Mouse (Mus musculus): ENCODE measurements around the gene Gm49403.
"Not testable (repeated sequence)": the region's sequence is repeated elsewhere in the genome, so short reads cannot be mapped to it uniquely, and the experiment has no call there.

The Gm49403 gene

GRCm38 (mm10) chr19:8883616-8884015 lies at the start of gene Gm49403, which contains the start of gene Lbhd1:
Gm49403 (plus strand) TSS chr19:8883930.
Lbhd1 (plus strand) TSS chr19:8883732.
- DNase-seq: no peak

DNA sequence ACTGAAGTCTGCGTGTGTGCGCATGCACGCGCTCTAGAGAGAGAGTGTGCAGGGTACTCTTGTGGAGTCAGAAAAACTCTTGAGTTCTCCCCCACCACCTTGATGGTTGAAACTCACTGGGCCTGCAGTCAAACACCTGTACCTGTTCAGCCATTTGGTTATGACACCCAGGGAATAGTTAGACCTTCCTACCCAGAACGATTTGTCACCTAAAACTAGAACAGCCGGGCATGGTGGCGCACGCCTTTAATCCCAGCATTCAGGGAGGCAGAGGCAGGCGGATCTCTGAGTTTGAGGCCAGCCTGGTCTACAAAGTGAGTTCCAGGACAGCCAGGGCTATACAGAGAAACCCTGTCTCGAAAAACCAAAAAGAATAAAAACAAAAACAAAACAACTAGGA lies 47.4 kb upstream of the Gm49403 start:
- not testable (repeated sequence) for DNase-seq

DNA sequence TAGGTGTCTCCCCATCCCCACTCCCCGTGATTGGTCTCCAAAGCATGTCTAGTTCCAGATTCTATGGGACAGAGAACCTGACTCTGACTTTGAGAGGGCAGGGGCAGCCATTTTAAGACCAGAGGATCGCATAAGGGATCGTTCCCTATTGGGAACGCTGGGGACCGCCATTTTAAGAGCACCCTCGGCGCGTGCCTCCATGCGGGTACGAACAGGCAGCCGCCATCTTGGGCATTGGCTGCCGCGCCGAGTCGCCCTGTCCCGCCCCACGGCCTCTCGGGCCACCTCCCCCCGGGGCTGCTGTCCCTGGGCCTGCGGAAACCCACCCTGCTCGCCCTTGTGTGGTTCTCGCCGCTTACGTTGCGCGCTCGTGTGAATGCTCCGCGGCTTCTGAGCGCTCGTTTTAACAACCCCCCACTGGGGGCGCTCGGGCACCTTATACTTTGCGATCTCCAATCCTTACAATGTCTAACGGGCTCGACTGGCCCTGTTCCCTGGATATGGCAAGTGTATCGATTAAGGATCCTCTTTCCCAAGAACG lies 46.4 kb upstream of the Gm49403 start, which contains the start of gene Bscl2:
Bscl2 (plus strand) TSS at position 217 of the 541 bp plus-strand sequence.
- peak; percentile 90 for DNase-seq

GRCm38 (mm10) chr19:8838041-8838730 lies 45.5 kb upstream of the Gm49403 start:
- peak; percentile 79 for DNase-seq

- no peak for DNase-seq
These were observed 44.4 kb upstream of the Gm49403 start, which contains the start of gene Gng3 for GRCm38 (mm10) chr19:8839103-8839907. Gng3 (minus strand) TSS chr19:8839194.

GRCm38 (mm10) chr19:8839908-8840791 lies 43.6 kb upstream of the Gm49403 start:
- DNase-seq: peak; percentile 89

- DNase-seq: no peak
These were observed 42.7 kb upstream of the Gm49403 start for GRCm38 (mm10) chr19:8841012-8841411.

DNA sequence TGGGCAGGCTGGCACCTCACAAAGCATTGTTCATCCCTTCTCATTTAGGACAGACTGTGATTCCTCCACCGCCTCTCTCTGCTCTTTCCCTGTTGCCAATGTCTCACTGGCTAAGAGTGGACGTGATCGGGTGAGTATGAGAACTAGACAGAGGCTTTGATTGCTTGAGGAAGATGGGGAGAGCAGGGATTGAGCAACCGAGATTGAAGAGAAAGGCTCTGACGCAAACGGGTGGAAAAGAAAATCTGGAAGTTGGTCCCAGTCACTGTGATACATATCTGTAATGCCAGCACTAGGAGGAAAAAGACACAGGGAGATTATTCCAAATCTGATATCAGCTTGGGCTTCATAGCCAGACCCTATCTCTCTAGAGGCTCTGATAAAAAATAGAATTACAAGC lies 40.8 kb upstream of the Gm49403 start:
- no peak for DNase-seq

DNA sequence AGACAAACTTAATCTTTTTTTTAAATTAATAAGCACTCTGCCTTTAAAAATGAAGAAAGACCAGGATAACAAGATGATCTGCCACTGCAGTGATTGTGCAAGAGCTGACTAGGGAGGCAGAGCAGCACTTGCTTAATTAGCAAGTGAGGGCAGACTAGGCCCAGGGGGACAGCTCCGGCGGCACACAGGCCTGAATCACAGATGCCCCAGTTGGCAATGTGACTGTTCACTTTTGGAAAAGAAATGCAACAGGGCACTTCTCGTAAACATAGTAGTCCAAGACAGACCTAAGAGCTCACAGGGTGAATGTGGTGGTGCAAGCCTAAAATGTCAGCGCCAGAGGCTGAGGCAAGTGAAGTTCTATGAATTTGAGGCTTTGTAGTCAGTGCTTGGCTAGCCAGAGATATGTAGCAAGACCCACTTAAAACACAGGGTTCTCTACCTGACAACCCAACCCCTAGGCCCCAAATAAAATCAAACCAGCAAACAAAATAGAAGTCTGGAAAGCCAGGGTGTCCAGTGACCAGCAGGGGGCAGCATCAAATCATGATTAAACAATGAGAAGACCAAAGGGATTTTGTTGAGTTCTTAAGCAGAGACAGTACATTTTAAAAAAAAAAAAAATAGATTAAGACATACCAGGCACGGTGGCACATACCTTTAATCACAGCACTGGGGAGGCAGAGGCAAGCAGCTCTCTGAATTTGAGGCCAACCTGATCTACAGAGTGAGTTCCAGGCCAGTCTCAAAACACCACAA lies 39.2 kb upstream of the Gm49403 start:
- DNase-seq: peak; percentile 91

GRCm38 (mm10) chr19:8848356-8848755 lies 35.4 kb upstream of the Gm49403 start:
- no peak for DNase-seq

DNA sequence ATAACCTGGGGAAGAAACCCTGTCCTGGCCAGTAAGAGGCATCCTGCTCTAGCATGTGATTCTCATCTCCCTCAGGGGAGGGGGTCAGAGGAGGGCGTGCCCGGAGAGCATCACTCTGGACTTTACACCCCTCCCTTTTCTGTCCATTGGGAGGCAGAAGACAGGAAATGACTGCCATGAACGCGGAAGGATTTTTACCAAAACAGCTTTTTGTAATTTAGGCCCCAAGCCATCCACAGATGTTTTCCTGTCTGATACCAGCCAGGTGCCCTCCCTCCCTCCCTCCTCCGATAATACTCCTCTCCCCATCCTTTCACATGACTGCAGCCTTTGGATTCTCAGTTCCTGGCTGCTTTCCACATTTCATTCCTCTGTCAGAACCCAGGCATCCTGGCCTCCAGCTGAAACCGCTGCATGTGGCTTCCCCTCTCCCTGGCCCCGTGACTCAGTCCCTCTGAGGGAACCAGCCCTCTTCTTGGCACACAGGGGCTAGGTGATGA lies 33.3 kb upstream of the Gm49403 start, which contains the start of gene Lrrn4cl:
Lrrn4cl (plus strand) TSS at position 367 of the 500 bp plus-strand sequence.
- peak; percentile 55 for DNase-seq

DNA sequence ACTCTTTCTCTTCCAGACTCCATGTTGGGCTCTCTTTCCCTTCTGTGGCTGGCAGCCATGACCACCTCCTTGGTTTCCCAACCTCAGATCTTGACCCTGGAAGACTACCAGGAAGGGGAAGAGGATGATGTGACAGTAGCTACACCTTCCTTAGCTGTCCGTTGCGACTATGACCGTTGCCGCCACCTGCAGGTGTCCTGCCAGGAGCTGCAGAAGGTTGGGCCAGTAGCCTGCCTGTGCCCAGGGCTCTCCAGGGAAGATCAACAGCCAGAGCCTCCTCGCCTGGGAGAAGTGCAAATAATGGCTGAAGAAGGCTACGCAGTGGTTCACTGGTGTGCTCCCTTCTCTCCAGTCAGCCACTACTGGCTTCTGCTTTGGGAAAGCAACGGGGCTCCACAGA lies 32.1 kb upstream of the Gm49403 start:
- DNase-seq: no peak

DNA sequence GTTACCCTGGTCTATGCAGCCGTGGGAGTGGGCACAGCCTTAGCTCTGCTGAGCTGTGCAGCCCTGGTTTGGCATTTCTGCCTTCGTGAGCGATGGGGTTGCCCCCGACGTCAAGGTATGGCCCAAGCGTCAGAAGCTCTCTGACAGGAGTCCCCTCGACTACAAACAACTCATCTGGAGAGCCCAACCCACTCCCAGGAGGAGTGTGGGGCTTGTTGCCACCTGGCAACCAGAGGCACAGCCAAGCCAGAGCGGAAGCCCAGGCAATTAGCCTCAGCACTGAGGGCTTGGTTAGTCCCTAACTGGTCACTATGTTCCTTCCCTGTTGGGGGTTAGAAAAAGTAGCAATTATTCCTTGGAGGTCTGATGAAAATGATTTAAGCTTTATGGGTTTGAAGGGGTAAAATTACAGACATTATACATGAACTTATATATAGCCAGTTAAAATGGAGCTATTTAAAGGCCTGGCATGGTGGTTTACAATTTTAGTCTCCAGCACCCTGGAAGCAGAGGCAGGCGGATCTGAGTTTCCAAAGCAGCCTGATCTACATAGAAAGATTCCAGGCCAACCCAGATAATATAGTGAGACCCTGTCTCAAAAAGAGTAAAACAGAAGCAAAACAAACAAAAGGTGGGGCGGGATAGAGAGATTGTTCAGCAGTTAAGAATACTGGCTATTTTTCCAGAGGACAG lies 31.3 kb upstream of the Gm49403 start:
- DNase-seq: no peak

DNA sequence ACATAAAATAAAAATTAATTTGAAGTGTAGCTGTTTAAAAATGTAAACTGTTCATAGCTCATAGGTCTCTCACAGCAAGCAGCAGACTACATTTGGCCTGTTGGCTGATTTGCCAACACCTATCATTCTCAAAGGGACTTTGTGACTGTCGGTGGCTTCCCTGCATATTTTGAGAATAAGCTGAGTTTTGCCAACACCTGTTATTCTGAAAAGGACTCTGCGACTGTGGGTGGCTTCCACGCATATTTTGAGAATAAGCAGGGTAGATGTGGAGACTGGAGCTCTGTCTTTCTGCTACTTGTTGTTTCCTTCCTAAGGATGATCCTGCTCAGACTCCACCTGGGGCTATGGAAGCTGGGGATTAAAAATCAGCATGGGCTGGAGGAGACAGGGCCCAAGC lies 30.6 kb upstream of the Gm49403 start:
- no peak for DNase-seq

GRCm38 (mm10) chr19:8857689-8858088 lies 26.0 kb upstream of the Gm49403 start:
- DNase-seq: peak; percentile 78

DNA sequence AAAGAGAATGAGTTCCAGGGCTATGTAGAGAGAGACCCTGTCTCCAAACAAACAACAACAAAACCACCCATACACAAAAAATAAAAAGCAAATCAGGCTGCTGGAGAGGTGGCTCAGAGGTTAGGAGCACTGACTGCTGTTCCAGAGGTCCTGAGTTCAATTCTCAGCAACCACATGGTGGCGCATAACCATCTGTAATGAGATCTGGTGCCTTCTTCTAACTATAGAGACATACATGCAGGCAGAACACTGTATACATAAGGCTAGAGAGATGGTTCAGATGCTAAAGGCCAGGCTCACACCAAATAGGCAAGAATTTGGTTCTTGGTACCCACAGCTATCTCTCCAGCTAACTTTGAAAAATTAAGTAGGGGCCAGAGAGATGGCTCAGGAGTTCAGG lies 24.7 kb upstream of the Gm49403 start:
- peak; percentile 50 for DNase-seq

GRCm38 (mm10) chr19:8864265-8864664 lies 19.5 kb upstream of the Gm49403 start:
- DNase-seq: no peak

GRCm38 (mm10) chr19:8870381-8870780 lies 13.3 kb upstream of the Gm49403 start:
- not testable (repeated sequence) for DNase-seq

DNA sequence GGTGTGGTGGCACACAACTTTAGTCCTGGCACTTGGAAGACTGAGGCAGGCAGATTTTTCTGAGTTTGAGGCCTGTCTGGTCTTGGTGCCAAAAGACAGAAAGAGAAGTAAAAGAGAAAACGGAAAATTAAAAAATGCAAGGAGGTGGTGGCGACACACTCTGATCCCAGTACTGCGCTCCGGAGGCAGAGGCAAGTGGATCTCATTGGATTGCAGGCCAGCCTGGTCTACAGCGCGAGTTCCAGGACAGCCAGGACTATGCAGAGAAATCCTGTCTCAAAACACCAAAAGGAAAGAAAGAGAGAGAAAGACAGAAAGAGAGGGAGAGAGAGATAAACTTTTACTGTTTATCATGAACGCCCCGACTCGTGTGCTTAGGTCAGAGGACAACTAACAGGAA lies 12.9 kb upstream of the Gm49403 start:
- peak; percentile 31 for DNase-seq

GRCm38 (mm10) chr19:8871267-8872186 lies 12.2 kb upstream of the Gm49403 start, which contains the start of gene Ubxn1:
Ubxn1 (plus strand) TSS chr19:8871496.
- DNase-seq: peak; percentile 97

Data from kidney, postnatal 10 days (tissue).